Mouse (Mus musculus): Measurements from ENCODE around the gene 4930595D18Rik. TPM values are rescaled to one million over a fixed set of nuclear protein-coding genes. Genes with fewer than 3 reads are reported as not detected.

The 4930595D18Rik gene
- 0.79 TPM for polyA plus RNA-seq (2017; shearing (Covaris generic))

GRCm38 (mm10) chr12:111184476-111184875 is at the start of gene 4930595D18Rik:
Gene 4930595D18Rik (minus strand): TSS chr12:111184491.

GRCm38 (mm10) chr12:111165831-111166591 is 18.3 kb downstream of the 4930595D18Rik start, which contains the start of gene Traf3:
Gene Traf3 (plus strand): TSS chr12:111166370.

Other genes starting within 250 kb of the 4930595D18Rik start
- 3.7 TPM for gene Ankrd9, start 205.5 kb downstream of the 4930595D18Rik start, polyA plus RNA-seq (2017; shearing (Covaris generic))
- 47.7 TPM for gene Rcor1, start 145.1 kb downstream of the 4930595D18Rik start, polyA plus RNA-seq (2017; shearing (Covaris generic))
- gene Traf3, start 18.1 kb downstream of the 4930595D18Rik start, polyA plus RNA-seq (2017; shearing (Covaris generic)), result 43.8 TPM
- 0.29 TPM for gene Amn, start 86.6 kb upstream of the 4930595D18Rik start, polyA plus RNA-seq (2017; shearing (Covaris generic))
- gene Cdc42bpb, start 193.2 kb upstream of the 4930595D18Rik start, polyA plus RNA-seq (2017; shearing (Covaris generic)), result 1.0 TPM
- gene Lbhd2, start 222.3 kb upstream of the 4930595D18Rik start, polyA plus RNA-seq (2017; shearing (Covaris generic)), result not detected
- gene Exoc3l4, start 232.5 kb upstream of the 4930595D18Rik start, polyA plus RNA-seq (2017; shearing (Covaris generic)), result 0.63 TPM